Mouse (Mus musculus) intestine, embryonic 16.5 days (tissue): Measurements from ENCODE around the gene Trpm1. TPM values are rescaled to one million over a fixed set of nuclear protein-coding genes. Genes with fewer than 3 reads are reported as not detected.
A peak's percentile ranks its signal among the peaks of the same experiment; 100 is the strongest.

Experiments
- ATAC-seq: fragments of 200-750 bp; cut with Nextera tagmentation; 2 replicates; pipeline ENCODE4 v1.8.0; 2017; ENCODE audit warnings: moderate TSS enrichment, moderate library complexity
- H3K27ac ChIP-seq: fragments of 300-500 bp; sonication (generic); 2 replicates; pipeline ENCODE4 v1.5.1; 2014; ENCODE audit warnings: mild to moderate bottlenecking, low read length
- H3K27me3 ChIP-seq: fragments of 300-500 bp; sonication (generic); replicated peaks from 2 replicates; pipeline ENCODE4 v1.6.1; 2014; ENCODE audit warnings: low read length, control low read depth, mixed read lengths; ENCODE audit not compliant: control insufficient read depth, insufficient read depth
- H3K36me3 ChIP-seq: fragments of 300-500 bp; sonication (generic); 2 replicates; pipeline ENCODE4 v1.6.1; 2014; ENCODE audit warnings: low read length, control low read depth; ENCODE audit not compliant: control insufficient read depth, insufficient read depth
- H3K4me1 ChIP-seq: fragments of 300-500 bp; sonication (generic); 2 replicates; pipeline ENCODE4 v1.6.1; 2014; ENCODE audit warnings: low read length, control low read depth, mixed read lengths; ENCODE audit not compliant: control insufficient read depth, insufficient read depth
- H3K4me2 ChIP-seq: fragments of 300-500 bp; sonication (generic); 2 replicates; pipeline ENCODE4 v1.6.1; 2014; ENCODE audit warnings: low read depth, low read length, control low read depth
- H3K4me3 ChIP-seq: fragments of 300-500 bp; sonication (generic); 2 replicates; pipeline ENCODE4 v1.5.1; 2014; ENCODE audit warnings: mild to moderate bottlenecking, low read length
- H3K9ac ChIP-seq: fragments of 300-500 bp; sonication (generic); 2 replicates; pipeline ENCODE4 v1.6.1; 2014; ENCODE audit warnings: low read depth, low read length
- H3K9me3 ChIP-seq: fragments of 300-500 bp; sonication (generic); 2 replicates; pipeline ENCODE4 v1.6.1; 2016; ENCODE audit warnings: low read length, control low read depth; ENCODE audit not compliant: control insufficient read depth
- WGBS: fragments of 180-500 bp; shearing (Covaris S2); extraction: QIAGEN DNeasy Blood & Tissue Kit; methylation state at CpG from one replicate; pipeline ENCODE4 v1.1.7; 2014; 5-methylcytosine and 5-hydroxymethylcytosine counted together
- polyA plus RNA-seq: library from polyadenylated mRNA; unstranded; fragments of >200 nt; fragmentation: Nextera tagmentation; extraction: Ambion mirVana; gene quantifications from 2 replicates; pipeline ENCODE4 v1.2.1, GENCODE M21; 2015

The Trpm1 gene
- polyA plus RNA-seq, 1 experiment from 2014 or later: not detected

GRCm38 (mm10) chr7:64155226-64155625 is 1.6 kb downstream of the Trpm1 start:
- ATAC-seq: peak; percentile 18
- 56% methylated on average over 4 of the region's 4 CpGs for WGBS

GRCm38 (mm10) chr7:64155687-64156086 is 2.1 kb downstream of the Trpm1 start:
- H3K27ac ChIP-seq: peak overlapping the region; percentile 33; the same call in 1 of the 2 replicates
- no peaks in the 10 kb centered on the region for H3K36me3 ChIP-seq
- peak overlapping the region; percentile 50 for H3K4me2 ChIP-seq
- H3K9ac ChIP-seq: peak overlapping the region; percentile 53; the same call in 1 of the 2 replicates
- H3K27me3 ChIP-seq: no peaks in the 10 kb centered on the region
- WGBS: 5% methylated on average over 10 of the region's 10 CpGs
- 0 out of 2 replicates have a peak, but pooled peaks cover 3% of the 10 kb centered on the region for H3K4me1 ChIP-seq
- peak; percentile 95 for ATAC-seq
- no peaks in the 10 kb centered on the region for H3K9me3 ChIP-seq
- H3K4me3 ChIP-seq: no peak overlapping the region; the same call in 1 of the 2 replicates

More at GRCm38 (mm10) chr7:64155226-64155625, 1.6 kb downstream of the Trpm1 start:
- no peaks in the 10 kb centered on the region for H3K27me3 ChIP-seq
- peak overlapping the region; percentile 53; the same call in 1 of the 2 replicates for H3K9ac ChIP-seq
- H3K9me3 ChIP-seq: no peaks in the 10 kb centered on the region
- H3K36me3 ChIP-seq: no peaks in the 10 kb centered on the region
- H3K4me3 ChIP-seq: no peak overlapping the region; the same call in 1 of the 2 replicates
- H3K27ac ChIP-seq: peak overlapping the region; percentile 33; the same call in 1 of the 2 replicates
- 0 out of 2 replicates have a peak, but pooled peaks cover 3% of the 10 kb centered on the region for H3K4me1 ChIP-seq
- peak overlapping the region; percentile 50 for H3K4me2 ChIP-seq

GRCm38 (mm10) chr7:64156271-64156911 is 2.8 kb downstream of the Trpm1 start:
- H3K27ac ChIP-seq: no peak overlapping the region
- 79% methylated on average over 5 of the region's 5 CpGs for WGBS
- peak; percentile 24; the same call in 1 of the 2 replicates for ATAC-seq
- H3K9ac ChIP-seq: no peak overlapping the region
- no peaks in the 10 kb centered on the region for H3K9me3 ChIP-seq
- 0 out of 2 replicates have a peak, but pooled peaks cover 3% of the 10 kb centered on the region for H3K4me1 ChIP-seq
- H3K36me3 ChIP-seq: no peaks in the 10 kb centered on the region
- H3K4me2 ChIP-seq: no peak overlapping the region
- H3K27me3 ChIP-seq: no peaks in the 10 kb centered on the region
- H3K4me3 ChIP-seq: no peak overlapping the region

GRCm38 (mm10) chr7:64156918-64157690 is 3.5 kb downstream of the Trpm1 start:
- 70% methylated on average over 7 of the region's 7 CpGs for WGBS
- H3K4me3 ChIP-seq: no peak overlapping the region
- H3K36me3 ChIP-seq: no peaks in the 10 kb centered on the region
- H3K9me3 ChIP-seq: no peaks in the 10 kb centered on the region
- H3K27ac ChIP-seq: no peak overlapping the region
- H3K27me3 ChIP-seq: no peaks in the 10 kb centered on the region
- no peak for ATAC-seq
- 0 out of 2 replicates have a peak, but pooled peaks cover 3% of the 10 kb centered on the region for H3K4me1 ChIP-seq
- H3K4me2 ChIP-seq: no peak overlapping the region
- no peak overlapping the region for H3K9ac ChIP-seq

GRCm38 (mm10) chr7:64158281-64159055 is 4.8 kb downstream of the Trpm1 start:
- WGBS: 76% methylated on average over 12 of the region's 12 CpGs
- ATAC-seq: no peak
- Histone ChIP-seq H3K4me1 (0 out of 2 replicates have a peak, but pooled peaks cover 3% of the 10 kb centered on the region), H3K36me3 (no peaks in the 10 kb centered on the region), H3K27me3 (no peaks in the 10 kb centered on the region), H3K27ac (no peak overlapping the region), H3K4me3 (no peak overlapping the region), H3K9ac (no peak overlapping the region), H3K9me3 (no peaks in the 10 kb centered on the region), H3K4me2 (no peak overlapping the region)

GRCm38 (mm10) chr7:64159056-64159542 is 5.5 kb downstream of the Trpm1 start:
- no peaks in the 10 kb centered on the region for H3K36me3 ChIP-seq
- no peak overlapping the region for H3K27ac ChIP-seq
- no peak for ATAC-seq
- no peak overlapping the region for H3K9ac ChIP-seq
- no peak overlapping the region for H3K4me3 ChIP-seq
- H3K4me2 ChIP-seq: no peak overlapping the region
- 69% methylated on average over 5 of the region's 5 CpGs for WGBS
- H3K9me3 ChIP-seq: no peaks in the 10 kb centered on the region
- 0 out of 2 replicates have a peak, but pooled peaks cover 3% of the 10 kb centered on the region for H3K4me1 ChIP-seq
- no peaks in the 10 kb centered on the region for H3K27me3 ChIP-seq

GRCm38 (mm10) chr7:64159612-64160591 is 6.3 kb downstream of the Trpm1 start:
- no peaks in the 10 kb centered on the region for H3K36me3 ChIP-seq
- H3K9me3 ChIP-seq: no peaks in the 10 kb centered on the region
- H3K4me2 ChIP-seq: no peak overlapping the region
- 0 out of 2 replicates have a peak, but pooled peaks cover 3% of the 10 kb centered on the region for H3K4me1 ChIP-seq
- no peaks in the 10 kb centered on the region for H3K27me3 ChIP-seq
- no peak overlapping the region for H3K4me3 ChIP-seq
- H3K27ac ChIP-seq: no peak overlapping the region
- WGBS: 53% methylated on average over 7 of the region's 7 CpGs
- ATAC-seq: no peak
- H3K9ac ChIP-seq: no peak overlapping the region

GRCm38 (mm10) chr7:64160737-64161470 is 7.3 kb downstream of the Trpm1 start:
- Histone ChIP-seq H3K27me3 (no peaks in the 10 kb centered on the region), H3K4me1 (0 out of 2 replicates have a peak, but pooled peaks cover 3% of the 10 kb centered on the region), H3K4me2 (no peak overlapping the region), H3K9me3 (no peaks in the 10 kb centered on the region), H3K4me3 (no peak overlapping the region), H3K9ac (no peak overlapping the region), H3K36me3 (no peaks in the 10 kb centered on the region), H3K27ac (no peak overlapping the region)
- WGBS: 69% methylated on average over 10 of the region's 10 CpGs
- no peak for ATAC-seq
